16 mouse cellular contexts compared by ENCODE assay signal in genomic region chr12:85415876-85416275, GRCm38 (mm10).
"Had no signal": no experiment of that assay in that cellular context is flagged by ENCODE, and none has a peak within 500 bp of the region (broad histone marks: within the 10 kb centered on the region; RNA-seq: fewer than 3 reads in every experiment).

No protein-coding gene starts in this region.

- ATAC-seq: liver, postnatal 0 days; lung, postnatal 0 days; midbrain, embryonic 16.5 days had no signal

- DNase-seq: liver, postnatal 0 days; lung, adult 2 months; lung, postnatal 14 days; lung, postnatal 36 days; midbrain, embryonic 14.5 days; right cerebral cortex, postnatal 14 days; spleen, adult 18-20 months; thymus, adult 18-20 months; thymus, postnatal 36 days had no signal

- H3K4me2 ChIP-seq: lung, embryonic 15.5 days; midbrain, embryonic 11.5 days; neural tube, embryonic 12.5 days had no signal

- H3K9ac ChIP-seq: liver, postnatal 0 days; lung, embryonic 15.5 days; neural tube, embryonic 12.5 days had no signal

- H3K4me3 ChIP-seq: lung, embryonic 15.5 days; megakaryocyte, embryonic 14.5 days; neural tube, embryonic 12.5 days had no signal

- H3K27ac ChIP-seq: lung, embryonic 15.5 days; macrophage; neural tube, embryonic 12.5 days had no signal

- H3K9me3 ChIP-seq: lung, embryonic 15.5 days had no signal

- H3K27me3 ChIP-seq: lung, embryonic 15.5 days; neural tube, embryonic 12.5 days had no signal

- H3K4me1 ChIP-seq: lung, embryonic 15.5 days; neural tube, embryonic 12.5 days had no signal

- H3K36me3 ChIP-seq: lung, embryonic 15.5 days; neural tube, embryonic 12.5 days had no signal
